Mouse (Mus musculus): Measurements from ENCODE around the gene Wipf1.
A peak's percentile ranks its signal among the peaks of the same experiment; 100 is the strongest.
"Not testable (repeated sequence)": the region's sequence is repeated elsewhere in the genome, so short reads cannot be mapped to it uniquely, and the experiment has no call there.

Wipf1 gene

GRCm38 (mm10) chr2:73506337-73506736, 23.2 kb downstream of the Wipf1 start:
- not testable (repeated sequence) for DNase-seq (ENCODE audit: low spot score in 2 of 2)

DNA sequence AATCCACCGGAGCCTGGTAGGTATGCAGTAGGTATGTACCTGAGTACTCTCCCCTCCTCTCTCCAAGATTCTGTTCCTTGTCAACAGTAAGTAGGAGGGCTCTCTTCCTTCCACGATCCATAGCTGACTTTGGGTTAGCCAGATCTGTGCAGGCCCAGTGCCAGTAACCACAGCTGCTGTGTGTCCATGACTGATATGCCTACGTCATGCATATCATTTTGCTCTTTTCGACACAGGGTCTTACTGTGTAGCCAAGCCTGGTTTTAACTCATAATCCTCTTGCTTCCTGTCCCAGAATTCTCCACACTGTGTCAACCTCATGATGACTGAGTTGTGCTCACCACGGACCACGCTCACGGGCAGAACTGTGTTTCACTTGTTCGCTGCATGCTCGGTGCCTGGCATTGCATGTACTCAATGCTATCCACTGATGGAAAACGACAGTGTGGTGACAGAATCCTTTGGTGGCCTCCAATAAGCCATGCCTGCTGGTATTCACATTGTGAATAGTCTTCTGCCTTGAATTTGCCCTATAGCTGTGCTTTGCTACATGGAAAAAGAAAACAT, 26.6 kb downstream of the Wipf1 start:
- peak in 1 of 2 experiments; percentile 43 for DNase-seq (ENCODE audit: low spot score in 2 of 2)

DNA sequence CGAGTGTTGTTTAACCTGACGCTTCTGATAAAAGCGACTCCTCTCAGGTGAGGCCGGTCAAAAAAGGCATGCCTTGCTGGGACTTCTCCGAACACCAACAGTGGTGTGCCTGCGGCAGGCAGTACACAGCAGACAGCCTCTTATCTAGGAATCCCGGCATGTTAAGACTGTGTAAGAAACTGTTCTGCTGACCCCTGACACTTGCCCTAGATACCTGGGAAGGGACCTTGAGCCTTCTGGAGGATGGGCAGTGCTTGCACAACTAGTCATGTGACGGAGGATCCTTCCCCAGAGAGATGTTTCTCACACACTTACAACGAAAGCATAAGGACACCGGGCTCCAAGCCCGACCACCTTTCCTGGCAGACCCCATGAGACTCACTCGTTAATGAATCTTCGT, 28.7 kb downstream of the Wipf1 start:
- DNase-seq (ENCODE audit: low spot score in 2 of 2): no peak

DNA sequence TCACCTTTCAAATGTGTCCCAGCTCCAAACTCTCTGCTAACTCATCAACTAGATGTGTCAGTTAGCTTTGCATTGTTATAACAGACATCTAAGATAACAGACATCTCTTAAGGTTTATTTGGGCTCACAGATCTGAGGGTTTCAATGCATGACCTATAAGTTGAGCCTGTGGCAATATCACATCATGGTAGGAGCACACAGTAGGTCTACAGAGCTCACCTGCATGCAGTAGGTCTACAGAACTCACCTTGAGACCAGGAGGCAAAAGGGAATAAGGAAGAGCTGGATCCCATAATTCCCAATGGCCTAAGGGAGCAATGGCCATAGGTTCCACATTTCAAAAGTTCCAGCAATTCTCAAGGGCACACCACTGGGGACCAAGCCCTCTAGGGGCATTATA, 31.2 kb downstream of the Wipf1 start:
- no peak for DNase-seq (ENCODE audit: low spot score in 2 of 2)

- no peak for DNase-seq (ENCODE audit: low spot score in 2 of 2)
These were observed 32.0 kb downstream of the Wipf1 start for GRCm38 (mm10) chr2:73497572-73497971.

GRCm38 (mm10) chr2:73496944-73497343, 32.6 kb downstream of the Wipf1 start:
- DNase-seq (ENCODE audit: low spot score in 2 of 2): no peak

DNA sequence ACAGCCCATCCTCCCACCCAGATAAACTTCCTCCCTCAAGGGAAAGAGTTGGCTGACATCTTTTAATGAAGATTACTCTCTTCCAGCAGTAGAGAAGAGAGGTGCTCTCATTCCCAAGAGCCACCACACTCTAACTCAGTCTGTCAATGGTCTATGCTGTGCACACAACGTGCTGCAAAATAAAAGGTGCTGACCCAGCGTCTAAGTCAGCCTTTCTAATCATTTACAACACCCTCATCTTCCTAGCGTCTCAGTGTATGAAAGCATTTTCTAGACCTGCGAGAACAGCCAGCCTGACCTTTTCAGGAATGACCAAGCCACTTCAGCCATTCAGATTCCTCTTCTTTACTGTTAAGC, 33.2 kb downstream of the Wipf1 start:
- no peak for DNase-seq (ENCODE audit: low spot score in 2 of 2)

- DNase-seq (ENCODE audit: low spot score in 2 of 2): peak in 1 of 2 experiments; percentile 64
These were observed 33.8 kb downstream of the Wipf1 start for GRCm38 (mm10) chr2:73495617-73496328.

- DNase-seq (ENCODE audit: low spot score in 2 of 2): no peak
These were observed 36.0 kb downstream of the Wipf1 start for GRCm38 (mm10) chr2:73493517-73493916.

DNA sequence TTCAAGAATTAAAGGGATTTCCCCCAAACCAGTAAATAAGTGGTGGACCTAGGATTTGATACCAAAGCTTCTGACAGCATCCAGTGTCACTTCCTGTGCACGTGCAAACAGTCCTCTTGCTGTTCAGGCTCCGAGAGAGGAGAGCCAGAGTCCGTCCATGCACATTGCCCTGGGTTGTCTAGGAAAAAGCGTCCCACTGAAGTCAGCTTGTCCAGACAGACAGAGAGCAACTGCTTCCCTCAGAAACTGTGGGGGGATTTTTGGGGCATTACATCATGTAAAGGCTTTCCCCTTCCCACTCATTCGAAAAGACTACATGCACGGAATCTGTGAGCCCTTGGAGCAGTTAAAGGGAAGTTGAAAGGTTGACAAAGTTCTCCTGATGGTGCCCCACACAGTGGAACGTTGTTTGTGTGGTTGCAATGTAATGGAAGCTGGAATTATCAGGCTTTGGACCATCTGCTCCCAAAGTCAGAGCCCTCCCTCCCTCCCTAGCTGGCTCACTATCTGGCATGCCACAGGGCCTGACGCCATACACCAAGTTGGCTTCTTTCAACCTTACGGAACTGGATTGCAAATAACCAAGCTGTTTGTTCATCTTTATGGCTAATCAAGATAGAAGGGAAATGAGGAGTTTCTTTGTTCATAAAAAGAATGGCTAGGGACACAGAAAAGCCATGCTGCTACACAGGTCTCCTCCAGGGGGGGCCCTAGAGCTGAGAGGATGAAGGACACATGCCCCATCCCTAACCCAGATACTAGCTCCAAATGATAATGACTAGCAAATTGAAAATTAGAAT, 37.9 kb downstream of the Wipf1 start:
- DNase-seq (ENCODE audit: low spot score in 2 of 2): peak; percentile 67 to 89

DNA sequence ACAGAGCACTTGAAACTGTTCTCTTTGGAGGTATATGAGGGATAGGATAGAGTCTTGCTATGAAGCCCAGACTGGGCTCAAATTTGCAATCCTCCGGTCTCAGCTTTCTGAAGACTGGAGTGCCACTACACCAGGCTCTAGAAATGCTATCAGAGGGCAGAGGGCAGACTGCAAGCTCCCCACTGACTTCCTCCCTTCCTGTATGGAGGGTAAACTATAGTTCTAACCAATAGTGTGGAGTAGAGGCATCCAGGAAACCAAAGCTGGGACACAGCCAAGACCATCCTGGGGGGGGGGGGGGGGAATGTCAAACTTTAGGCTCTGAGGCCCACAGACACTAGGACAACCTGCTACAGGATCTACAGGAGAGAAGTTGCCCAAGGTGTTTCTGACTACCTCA, 39.1 kb downstream of the Wipf1 start:
- DNase-seq (ENCODE audit: low spot score in 2 of 2): no peak

- DNase-seq (ENCODE audit: low spot score in 2 of 2): peak; percentile 33 to 59
These were observed 43.4 kb downstream of the Wipf1 start for GRCm38 (mm10) chr2:73486120-73486601.

DNA sequence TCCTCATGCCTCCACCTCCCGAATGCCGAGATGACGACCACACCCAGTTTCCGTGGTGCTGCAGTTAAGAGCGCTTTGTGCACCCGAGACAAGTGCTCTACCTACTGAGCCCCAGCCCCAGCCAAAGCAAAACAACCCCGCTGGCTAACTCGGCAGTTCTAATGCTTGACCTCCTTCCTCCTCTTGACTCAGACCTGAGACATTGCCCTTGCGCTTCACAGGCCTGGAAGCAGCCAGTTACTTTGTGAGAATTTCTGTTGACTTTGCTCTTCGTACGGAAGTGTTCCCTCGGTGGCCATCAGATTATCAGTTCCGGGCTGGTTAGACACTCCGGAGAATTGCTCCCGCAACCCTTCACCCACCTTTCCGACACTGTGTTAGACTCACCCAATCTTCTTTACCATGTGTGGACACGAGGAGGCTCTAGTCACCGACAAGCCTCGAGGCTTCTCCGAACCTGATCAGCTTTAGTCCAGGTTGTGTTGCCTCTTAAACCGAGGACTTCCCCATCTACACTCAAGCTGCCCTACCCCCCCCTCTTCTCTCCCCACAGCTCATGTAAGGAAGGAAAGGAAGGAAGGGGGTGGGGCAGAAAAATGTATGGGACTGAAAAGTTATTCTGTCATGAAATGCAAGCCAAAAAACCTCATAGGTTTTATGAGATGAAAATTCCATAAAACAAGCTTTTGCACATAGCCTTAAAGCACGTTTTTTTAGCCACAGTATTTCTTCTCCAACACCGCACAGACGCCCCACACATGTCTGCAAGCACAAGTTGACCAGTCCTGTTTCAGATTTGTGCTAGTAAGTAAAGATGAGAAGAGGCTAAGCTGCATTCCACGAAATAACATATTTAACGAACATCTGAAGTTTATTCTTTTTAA, 44.1 kb downstream of the Wipf1 start:
- DNase-seq (ENCODE audit: low spot score in 2 of 2): peak; percentile 58 to 65

GRCm38 (mm10) chr2:73484561-73485235, 44.8 kb downstream of the Wipf1 start:
- no peak for DNase-seq (ENCODE audit: low spot score in 2 of 2)

DNA sequence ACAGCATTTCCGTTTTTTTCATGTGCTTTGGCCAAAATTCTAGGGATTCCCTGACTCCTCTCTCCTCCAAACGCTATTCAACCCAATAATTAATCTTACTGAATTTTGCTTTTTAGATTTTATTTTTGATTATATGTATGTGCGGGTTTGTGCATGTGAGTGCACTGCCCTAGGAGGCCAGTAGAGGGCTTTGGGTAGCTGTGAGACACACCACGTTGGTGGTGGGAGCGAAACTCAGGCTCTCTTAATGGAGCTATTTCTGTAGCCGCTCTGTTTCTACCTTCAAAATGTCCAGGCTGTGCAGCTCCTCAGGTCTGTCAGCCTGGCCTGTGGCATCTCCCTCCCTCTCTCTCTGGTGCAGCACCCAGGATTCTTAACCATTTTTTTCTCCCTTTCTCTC, 50.7 kb downstream of the Wipf1 start:
- no peak for DNase-seq (ENCODE audit: low spot score in 2 of 2)

- no peak for DNase-seq (ENCODE audit: low spot score in 2 of 2)
These were observed 52.0 kb downstream of the Wipf1 start for GRCm38 (mm10) chr2:73477501-73477900.

- DNase-seq (ENCODE audit: low spot score in 2 of 2): no peak
These were observed 54.0 kb downstream of the Wipf1 start for GRCm38 (mm10) chr2:73475519-73475918.

DNA sequence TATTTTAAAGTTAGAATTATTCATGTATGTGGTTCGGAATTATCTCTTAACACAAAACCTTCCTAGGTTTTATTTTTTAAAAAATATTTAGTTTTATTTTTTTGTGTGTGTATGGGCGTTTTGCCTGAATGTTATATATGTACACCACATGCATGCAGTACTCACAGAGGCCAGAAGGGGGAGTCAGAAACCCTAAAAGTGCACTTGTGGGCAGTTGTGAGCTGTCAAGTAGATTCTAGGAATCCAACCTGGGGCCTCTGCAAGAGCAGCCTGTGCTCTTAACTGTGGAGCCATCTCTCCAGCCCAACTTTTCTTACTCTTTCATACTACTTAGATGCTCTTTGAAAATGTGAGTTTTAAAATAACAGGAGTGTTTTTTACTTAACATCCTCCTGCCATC, 57.4 kb downstream of the Wipf1 start:
- peak in 1 of 2 experiments; percentile 74 for DNase-seq (ENCODE audit: low spot score in 2 of 2)

- no peak for DNase-seq (ENCODE audit: low spot score in 2 of 2)
These were observed 59.3 kb downstream of the Wipf1 start for GRCm38 (mm10) chr2:73470146-73470630.

DNA sequence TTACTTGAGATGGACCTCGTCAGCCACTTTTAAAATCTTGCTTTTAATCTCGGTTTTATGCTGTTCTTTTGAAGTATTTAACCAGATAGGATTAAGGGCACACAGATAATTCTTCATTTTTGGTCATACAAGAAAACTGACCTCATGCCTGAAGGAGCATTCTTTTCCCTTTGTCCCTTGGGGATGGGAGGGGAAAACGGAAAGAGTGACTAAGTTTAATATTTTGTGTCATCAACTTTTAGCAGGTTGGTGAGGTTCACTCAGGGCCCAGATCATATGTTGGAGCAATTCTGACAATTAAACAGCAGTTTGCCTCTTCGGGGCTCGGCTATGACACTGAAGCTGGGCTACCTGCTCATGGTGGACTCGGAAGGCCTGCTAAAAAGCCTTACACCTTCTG, 60.0 kb downstream of the Wipf1 start:
- DNase-seq (ENCODE audit: low spot score in 2 of 2): no peak

GRCm38 (mm10) chr2:73468993-73469392, 60.5 kb downstream of the Wipf1 start:
- DNase-seq (ENCODE audit: low spot score in 2 of 2): no peak
